Comparison of ENCODE assay signal across 5 mouse cellular contexts in genomic region chr13:82974210-82974811, GRCm38 (mm10).
"Had no signal": no experiment of that assay in that cellular context is flagged by ENCODE, and none has a peak within 500 bp of the region (broad histone marks: within the 10 kb centered on the region; RNA-seq: fewer than 3 reads in every experiment).

No protein-coding gene starts in this region.

- ATAC-seq: midbrain, embryonic 13.5 days had no signal

- DNase-seq: kidney, postnatal 14 days; lung, adult 18-20 months; right cerebral cortex, postnatal 14 days; thymus, postnatal 4 days had no signal
